Mouse (Mus musculus): ENCODE measurements around the gene Wwc2. TPM values are rescaled to one million over a fixed set of nuclear protein-coding genes. Genes with fewer than 3 reads are reported as not detected.
A peak's percentile ranks its signal among the peaks of the same experiment; 100 is the strongest.

The Wwc2 gene
- polyA plus RNA-seq, 1 experiment from 2014 or later, result 18.6 TPM

DNA sequence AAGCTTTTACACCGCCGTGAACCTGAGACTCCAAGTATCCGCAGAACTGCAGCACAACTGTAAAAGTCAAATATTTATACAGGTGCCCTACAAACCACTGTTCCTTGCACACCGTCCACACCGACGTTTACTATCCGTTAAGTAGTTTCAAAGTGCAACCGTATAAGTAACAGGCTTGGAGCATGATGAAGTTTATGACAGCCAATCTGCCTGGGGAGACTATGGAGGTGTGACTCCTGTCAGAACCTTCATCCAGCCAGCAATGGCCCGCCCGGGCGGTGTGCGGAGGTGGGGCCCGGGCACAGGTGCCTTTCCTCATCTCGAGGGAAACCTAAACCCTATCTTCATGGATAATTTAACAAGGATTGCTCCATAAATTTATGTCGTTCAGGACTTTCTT is 2.6 kb downstream of the Wwc2 start:
- H3K4me3 ChIP-seq, result no peak overlapping the region
- 66% methylated on average over 15 of the region's 15 CpGs for WGBS
- H3K36me3 ChIP-seq, result no peaks in the 10 kb centered on the region
- no peaks in the 10 kb centered on the region for H3K9me3 ChIP-seq
- H3K9ac ChIP-seq, result no peak overlapping the region
- no peaks in the 10 kb centered on the region for H3K27me3 ChIP-seq
- H3K4me2 ChIP-seq (replicated peaks), result peak overlapping the region; percentile 35
- H3K27ac ChIP-seq, result no peak overlapping the region
- peaks cover 53% of the 10 kb centered on the region for H3K4me1 ChIP-seq
- no peak for ATAC-seq (ENCODE audit: insufficient number of reproducible peaks, insufficient read depth, low FRiP score, low TSS enrichment)

GRCm38 (mm10) chr8:47985644-47986043 is 5.1 kb downstream of the Wwc2 start:
- Histone ChIP-seq H3K4me2 (replicated peaks) (no peak overlapping the region), H3K9ac (no peak overlapping the region), H3K4me1 (peaks cover 39% of the 10 kb centered on the region), H3K4me3 (no peak overlapping the region), H3K9me3 (no peaks in the 10 kb centered on the region), H3K27me3 (no peaks in the 10 kb centered on the region), H3K36me3 (no peaks in the 10 kb centered on the region), H3K27ac (0 out of 2 replicates have a peak overlapping the region, but pooled peaks have one; percentile 11)
- no peak for ATAC-seq (ENCODE audit: insufficient number of reproducible peaks, insufficient read depth, low FRiP score, low TSS enrichment)
- 44% methylated on average over 10 of the region's 10 CpGs for WGBS

- H3K4me3 ChIP-seq, result no peak overlapping the region
- 0 out of 2 replicates have a peak overlapping the region, but pooled peaks have one; percentile 11 for H3K27ac ChIP-seq
- no peak overlapping the region for H3K4me2 ChIP-seq (replicated peaks)
- H3K9ac ChIP-seq, result no peak overlapping the region
- no peaks in the 10 kb centered on the region for H3K27me3 ChIP-seq
- H3K9me3 ChIP-seq, result no peaks in the 10 kb centered on the region
- no peak for ATAC-seq (ENCODE audit: insufficient number of reproducible peaks, insufficient read depth, low FRiP score, low TSS enrichment)
- H3K36me3 ChIP-seq, result no peaks in the 10 kb centered on the region
- H3K4me1 ChIP-seq, result peaks cover 39% of the 10 kb centered on the region
Measured at GRCm38 (mm10) chr8:47985243-47985642, 5.5 kb downstream of the Wwc2 start.

DNA sequence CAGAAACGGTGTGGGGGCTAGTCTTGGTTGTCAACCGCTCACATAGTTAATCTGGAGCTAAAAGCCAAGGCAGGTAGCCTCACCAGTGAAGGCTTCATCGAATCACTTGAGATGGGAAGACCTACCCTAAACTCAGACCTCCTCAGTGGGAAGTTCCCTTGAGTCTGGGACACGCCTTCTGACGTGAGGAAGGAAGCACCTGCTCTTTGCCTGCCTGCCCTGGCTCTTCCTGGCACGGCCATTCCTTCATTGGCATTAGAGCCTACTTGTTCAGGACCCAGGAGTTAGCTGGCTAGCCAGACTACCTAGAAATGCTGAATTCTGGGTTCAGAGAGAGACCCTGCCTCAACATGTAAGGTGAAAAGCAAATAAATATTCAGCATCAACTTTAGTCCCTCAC is 9.6 kb downstream of the Wwc2 start:
- ATAC-seq (ENCODE audit: insufficient number of reproducible peaks, insufficient read depth, low FRiP score, low TSS enrichment), result no peak
- 0 out of 2 replicates have a peak, but pooled peaks cover 3% of the 10 kb centered on the region for H3K9me3 ChIP-seq
- 93% methylated on average over 6 of the region's 6 CpGs for WGBS

DNA sequence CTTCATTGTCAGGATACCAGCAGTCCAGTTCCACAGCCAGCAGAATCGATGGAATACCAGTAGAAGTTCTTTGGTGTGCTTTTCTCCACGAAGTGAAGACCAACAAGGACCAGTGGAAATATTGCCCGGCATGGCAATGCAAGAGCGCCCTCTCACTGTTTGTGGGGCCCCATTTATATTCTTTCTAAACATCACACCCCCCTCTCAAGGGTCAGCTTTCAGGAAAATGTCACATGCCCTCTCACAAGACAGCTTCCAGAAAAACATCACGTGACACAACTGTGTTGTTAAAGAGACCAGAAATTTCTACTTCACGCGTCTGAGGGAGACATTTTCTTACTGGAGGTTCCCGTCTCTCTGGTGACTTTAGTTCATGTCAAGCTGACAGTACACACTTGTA is 10.8 kb downstream of the Wwc2 start:
- 83% methylated on average over 8 of the region's 8 CpGs for WGBS
- no peaks in the 10 kb centered on the region for H3K36me3 ChIP-seq
- no peak overlapping the region for H3K4me2 ChIP-seq (replicated peaks)
- ATAC-seq (ENCODE audit: insufficient number of reproducible peaks, insufficient read depth, low FRiP score, low TSS enrichment), result no peak
- no peaks in the 10 kb centered on the region for H3K27me3 ChIP-seq
- no peak overlapping the region for H3K27ac ChIP-seq
- H3K9me3 ChIP-seq, result 0 out of 2 replicates have a peak, but pooled peaks cover 3% of the 10 kb centered on the region
- H3K4me1 ChIP-seq, result peaks cover 3% of the 10 kb centered on the region
- no peak overlapping the region for H3K9ac ChIP-seq
- no peak overlapping the region for H3K4me3 ChIP-seq

More for the DNA sequence above, 9.6 kb downstream of the Wwc2 start:
- no peak overlapping the region for H3K4me3 ChIP-seq
- no peak overlapping the region for H3K4me2 ChIP-seq (replicated peaks)
- H3K27me3 ChIP-seq, result no peaks in the 10 kb centered on the region
- H3K4me1 ChIP-seq, result peaks cover 9% of the 10 kb centered on the region; the same call in 1 of the 2 replicates
- H3K27ac ChIP-seq, result no peak overlapping the region
- no peak overlapping the region for H3K9ac ChIP-seq
- H3K36me3 ChIP-seq, result no peaks in the 10 kb centered on the region

- Histone ChIP-seq H3K27me3 (no peaks in the 10 kb centered on the region), H3K4me1 (peaks cover 13% of the 10 kb centered on the region), H3K27ac (no peak overlapping the region), H3K4me3 (no peak overlapping the region), H3K4me2 (replicated peaks) (no peak overlapping the region), H3K9me3 (0 out of 2 replicates have a peak, but pooled peaks cover 3% of the 10 kb centered on the region), H3K36me3 (no peaks in the 10 kb centered on the region), H3K9ac (no peak overlapping the region)
- ATAC-seq (ENCODE audit: insufficient number of reproducible peaks, insufficient read depth, low FRiP score, low TSS enrichment), result no peak
- WGBS, result 84% methylated on average over 6 of the region's 6 CpGs
Measured at GRCm38 (mm10) chr8:47978755-47979154, 12.0 kb downstream of the Wwc2 start.

DNA sequence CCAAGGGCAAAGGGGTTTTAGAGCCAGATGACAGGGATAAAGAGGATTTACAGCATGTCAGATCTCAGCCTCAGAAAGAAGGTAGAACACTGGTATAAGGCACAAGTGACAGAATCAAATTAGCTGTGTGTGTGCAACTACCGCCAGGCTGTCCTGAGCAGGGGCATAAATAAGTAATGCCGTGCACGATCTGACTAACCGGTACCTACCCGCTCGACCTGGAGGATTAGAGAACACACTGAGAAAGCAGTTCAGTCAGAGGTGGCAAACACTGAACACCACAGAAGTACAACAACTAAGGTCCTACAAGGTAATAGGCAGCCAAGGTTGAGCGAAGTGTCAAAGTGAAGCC is 15.8 kb downstream of the Wwc2 start:
- no peaks in the 10 kb centered on the region for H3K27me3 ChIP-seq
- peak overlapping the region; percentile 51 for H3K4me2 ChIP-seq (replicated peaks)
- peak overlapping the region; percentile 36; the same call in 1 of the 2 replicates for H3K9ac ChIP-seq
- peak overlapping the region; percentile 23 for H3K4me3 ChIP-seq
- peak overlapping the region; percentile 46; the same call in 1 of the 2 replicates for H3K27ac ChIP-seq
- ATAC-seq (ENCODE audit: insufficient number of reproducible peaks, insufficient read depth, low FRiP score, low TSS enrichment), result peak; percentile 48
- 0 out of 2 replicates have a peak, but pooled peaks cover 3% of the 10 kb centered on the region for H3K9me3 ChIP-seq
- peaks cover 13% of the 10 kb centered on the region for H3K4me1 ChIP-seq
- no peaks in the 10 kb centered on the region for H3K36me3 ChIP-seq
- 46% methylated on average over 7 of the region's 7 CpGs for WGBS

- H3K4me1 ChIP-seq, result peaks cover 13% of the 10 kb centered on the region
- H3K27ac ChIP-seq, result peak overlapping the region; percentile 46; the same call in 1 of the 2 replicates
- H3K4me3 ChIP-seq, result peak overlapping the region; percentile 23
- H3K9ac ChIP-seq, result peak overlapping the region; percentile 36; the same call in 1 of the 2 replicates
- WGBS, result 19% methylated on average over 20 of the region's 20 CpGs
- no peaks in the 10 kb centered on the region for H3K36me3 ChIP-seq
- 0 out of 2 replicates have a peak, but pooled peaks cover 3% of the 10 kb centered on the region for H3K9me3 ChIP-seq
- peak overlapping the region; percentile 51 for H3K4me2 ChIP-seq (replicated peaks)
- peak; percentile 59; the same call in 1 of the 2 replicates for ATAC-seq (ENCODE audit: insufficient number of reproducible peaks, insufficient read depth, low FRiP score, low TSS enrichment)
- no peaks in the 10 kb centered on the region for H3K27me3 ChIP-seq
Measured at GRCm38 (mm10) chr8:47974138-47974962, 16.4 kb downstream of the Wwc2 start.

- WGBS, result 84% methylated on average over 2 of the region's 2 CpGs
- Histone ChIP-seq H3K27me3 (no peaks in the 10 kb centered on the region), H3K4me3 (no peak overlapping the region), H3K4me1 (peaks cover 27% of the 10 kb centered on the region), H3K9me3 (no peaks in the 10 kb centered on the region), H3K9ac (no peak overlapping the region), H3K36me3 (no peaks in the 10 kb centered on the region), H3K4me2 (replicated peaks) (no peak overlapping the region), H3K27ac (no peak overlapping the region)
- ATAC-seq (ENCODE audit: insufficient number of reproducible peaks, insufficient read depth, low FRiP score, low TSS enrichment), result no peak
Measured at GRCm38 (mm10) chr8:47971121-47971520, 19.6 kb downstream of the Wwc2 start.

GRCm38 (mm10) chr8:47970576-47970975 is 20.1 kb downstream of the Wwc2 start:
- ATAC-seq (ENCODE audit: insufficient number of reproducible peaks, insufficient read depth, low FRiP score, low TSS enrichment), result no peak
- Histone ChIP-seq H3K27me3 (no peaks in the 10 kb centered on the region), H3K4me3 (no peak overlapping the region), H3K4me1 (peaks cover 27% of the 10 kb centered on the region), H3K9me3 (no peaks in the 10 kb centered on the region), H3K27ac (no peak overlapping the region), H3K4me2 (replicated peaks) (no peak overlapping the region), H3K9ac (no peak overlapping the region), H3K36me3 (no peaks in the 10 kb centered on the region)
- WGBS, result 86% methylated on average over 5 of the region's 5 CpGs

DNA sequence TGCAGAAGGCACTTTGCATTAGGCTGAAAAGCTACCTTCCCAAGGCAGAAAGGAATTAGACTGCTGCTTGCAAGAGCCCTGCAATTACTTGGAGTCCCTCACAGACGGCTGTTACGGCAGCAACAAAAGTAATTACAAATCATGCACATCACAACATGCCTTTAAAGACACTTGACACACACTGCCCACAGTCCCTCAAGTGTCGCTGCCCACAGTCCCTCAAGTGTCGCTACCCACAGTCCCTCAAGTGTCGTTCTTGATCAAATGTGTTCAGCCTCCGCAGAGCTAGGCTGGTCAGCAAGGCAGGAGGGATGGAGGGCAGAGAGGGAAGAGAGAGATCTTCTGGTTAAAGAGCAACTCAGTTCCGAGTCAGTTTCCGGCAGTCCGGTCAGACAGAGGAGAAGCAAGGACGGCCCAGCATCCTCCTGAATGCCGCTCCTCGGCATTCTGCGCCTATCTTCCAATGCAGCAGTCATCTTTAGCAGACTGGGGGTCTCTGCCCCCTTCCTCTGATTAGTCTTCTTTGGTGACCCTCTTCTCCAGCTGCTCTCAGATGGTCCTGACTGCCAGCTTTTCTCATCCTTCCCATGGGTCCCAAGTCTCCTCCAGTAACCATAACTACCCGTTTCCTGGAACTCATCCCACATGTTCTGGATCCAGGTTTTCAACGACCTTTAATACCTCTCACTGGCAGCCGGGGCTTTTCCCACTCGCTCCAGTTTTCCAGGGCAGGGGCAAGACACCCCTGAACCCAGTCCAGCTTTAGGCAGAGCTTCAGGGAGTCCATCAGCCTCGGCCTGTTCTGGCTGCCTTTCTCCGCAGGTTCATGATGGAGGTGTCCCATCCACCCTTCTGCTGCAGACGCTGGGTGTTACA is 23.4 kb downstream of the Wwc2 start:
- Histone ChIP-seq H3K9ac (no peak overlapping the region), H3K4me1 (peaks cover 21% of the 10 kb centered on the region), H3K4me2 (replicated peaks) (no peak overlapping the region), H3K4me3 (no peak overlapping the region), H3K27ac (no peak overlapping the region), H3K27me3 (no peaks in the 10 kb centered on the region), H3K36me3 (no peaks in the 10 kb centered on the region), H3K9me3 (no peaks in the 10 kb centered on the region)
- no peak for ATAC-seq (ENCODE audit: insufficient number of reproducible peaks, insufficient read depth, low FRiP score, low TSS enrichment)
- WGBS, result 67% methylated on average over 20 of the region's 20 CpGs

All from embryonic facial prominence, embryonic 12.5 days (tissue).